Mouse (Mus musculus) liver, embryonic 14.5 days (tissue): ENCODE results near the gene A930004D18Rik.
"Not testable (repeated sequence)": the region's sequence is repeated elsewhere in the genome, so short reads cannot be mapped to it uniquely, and the experiment has no call there.

Source experiments
- CTCF ChIP-seq: IDR thresholded peaks from 2 replicates; pipeline ENCODE4 v1.5.1; 2016; ENCODE audit warnings: antibody characterized with exemption, low read depth, control low read depth
- EP300 ChIP-seq: IDR thresholded peaks from 2 replicates; pipeline ENCODE4 v1.6.1; 2016; ENCODE audit warnings: antibody characterized with exemption, low read depth

- not testable (repeated sequence) for TF ChIP-seq CTCF, EP300
These were observed 59.9 kb downstream of the A930004D18Rik start for GRCm38 (mm10) chr2:17977645-17978044.
